Mouse (Mus musculus): ENCODE measurements around the gene 1700003F12Rik. TPM values are rescaled to one million over a fixed set of nuclear protein-coding genes. Genes with fewer than 3 reads are reported as not detected.

Gene 1700003F12Rik
- polyA plus RNA-seq, 1 experiment from 2014 or later, result 0.67 TPM

DNA sequence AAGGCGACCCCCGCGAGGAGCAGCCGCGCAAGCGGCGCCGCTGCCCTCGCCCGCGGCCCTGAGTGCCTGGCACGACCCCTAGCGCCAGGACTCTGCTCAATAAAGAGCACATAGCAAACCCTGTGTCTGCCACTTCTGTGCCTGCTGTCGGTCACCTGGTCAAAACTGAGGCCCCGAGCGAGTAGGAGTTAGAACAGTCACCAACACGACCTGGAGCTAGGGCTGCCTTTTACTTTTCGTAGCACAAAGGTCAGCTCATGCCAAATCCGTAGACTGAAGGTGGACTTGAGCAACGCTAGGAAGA lies 3.0 kb downstream of the 1700003F12Rik start:
- H3K4me2 ChIP-seq, result peak overlapping the region; percentile 96
- no peak overlapping the region for H3K9ac ChIP-seq
- H3K27ac ChIP-seq, result no peak overlapping the region
- H3K36me3 ChIP-seq, result no peaks in the 10 kb centered on the region
- H3K9me3 ChIP-seq, result no peaks in the 10 kb centered on the region
- H3K27me3 ChIP-seq, result peaks cover 13% of the 10 kb centered on the region; the same call in 1 of the 2 replicates
- H3K4me3 ChIP-seq, result peak overlapping the region; percentile 49
- peaks cover 28% of the 10 kb centered on the region for H3K4me1 ChIP-seq
- no peak for ATAC-seq (ENCODE audit: insufficient number of reproducible peaks, low FRiP score, low TSS enrichment, low read depth)
- WGBS, result 15% methylated on average over 20 of the region's 20 CpGs

DNA sequence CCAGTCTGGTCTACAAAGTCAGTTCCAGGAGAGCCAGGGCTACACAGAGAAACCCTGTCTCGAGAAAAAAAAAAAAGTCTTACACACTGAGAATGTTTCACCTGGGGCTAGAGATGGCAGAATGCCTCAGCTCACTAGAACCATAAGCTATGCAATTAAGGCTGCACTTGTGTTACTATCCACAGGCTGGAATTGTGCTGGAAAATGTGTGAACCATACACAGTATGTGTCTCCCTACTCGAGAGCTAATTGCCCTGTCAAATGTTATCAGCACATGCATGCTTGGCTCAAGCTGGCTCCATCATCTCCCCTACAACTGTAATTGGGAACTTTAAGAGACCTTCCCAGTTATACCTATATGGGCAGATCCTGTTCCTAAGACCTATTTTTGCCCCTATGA lies 4.1 kb downstream of the 1700003F12Rik start:
- Histone ChIP-seq H3K36me3 (no peaks in the 10 kb centered on the region), H3K4me1 (peaks cover 28% of the 10 kb centered on the region), H3K9ac (no peak overlapping the region), H3K27ac (no peak overlapping the region), H3K4me3 (no peak overlapping the region), H3K9me3 (no peaks in the 10 kb centered on the region), H3K27me3 (peaks cover 13% of the 10 kb centered on the region; the same call in 1 of the 2 replicates), H3K4me2 (no peak overlapping the region)
- 67% methylated on average over 2 of the region's 2 CpGs for WGBS
- no peak for ATAC-seq (ENCODE audit: insufficient number of reproducible peaks, low FRiP score, low TSS enrichment, low read depth)

DNA sequence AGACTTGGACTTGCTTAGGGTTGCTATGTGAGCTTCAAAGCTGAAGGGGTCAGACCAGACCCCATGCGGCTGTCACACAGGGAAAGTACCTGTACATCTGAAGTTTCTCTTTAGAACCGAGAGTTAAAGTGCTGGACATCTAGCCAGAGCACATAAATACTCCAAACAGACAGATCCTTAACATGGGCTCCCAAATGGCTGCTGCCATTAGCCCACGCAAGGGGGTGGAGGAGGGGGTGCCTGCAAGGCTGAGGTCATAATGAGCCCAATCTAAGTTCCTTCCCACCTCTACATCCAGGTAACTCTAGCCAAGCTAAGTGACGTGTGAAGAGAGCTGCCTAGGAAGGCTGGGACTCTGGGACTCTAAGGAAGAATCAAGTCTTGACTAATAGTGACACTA lies 4.6 kb downstream of the 1700003F12Rik start, which contains the start of gene Actl10:
TSS of gene Actl10 (plus strand) at position 301 of the 400 bp plus-strand sequence.
- Histone ChIP-seq H3K9me3 (no peaks in the 10 kb centered on the region), H3K27me3 (peaks cover 13% of the 10 kb centered on the region; the same call in 1 of the 2 replicates)
- no peak for ATAC-seq (ENCODE audit: insufficient number of reproducible peaks, low FRiP score, low TSS enrichment, low read depth)

DNA sequence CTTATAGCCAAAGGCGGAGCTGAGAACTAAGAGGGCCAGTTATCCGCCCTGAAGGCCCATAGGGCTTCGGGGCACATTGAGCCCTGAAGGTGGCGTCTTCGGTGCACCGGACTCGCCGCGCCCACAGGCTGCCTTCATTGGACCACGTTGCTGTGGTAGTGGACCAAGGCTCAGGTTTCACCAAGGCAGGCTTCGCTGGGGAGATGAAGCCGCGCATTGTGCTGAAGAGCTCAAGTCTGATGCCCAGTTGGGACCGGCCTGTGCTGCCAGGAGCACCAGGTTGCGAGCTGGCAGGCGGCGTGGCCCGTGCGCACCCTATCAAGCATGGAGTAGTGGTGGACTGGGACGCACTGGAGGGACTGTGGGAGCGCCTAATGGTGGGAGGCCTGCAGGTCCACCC lies 5.0 kb downstream of the 1700003F12Rik start:
- H3K27me3 ChIP-seq, result peaks cover 13% of the 10 kb centered on the region; the same call in 1 of the 2 replicates
- 24% methylated on average over 21 of the region's 21 CpGs for WGBS
- H3K36me3 ChIP-seq, result no peaks in the 10 kb centered on the region
- H3K9ac ChIP-seq, result no peak overlapping the region
- no peak for ATAC-seq (ENCODE audit: insufficient number of reproducible peaks, low FRiP score, low TSS enrichment, low read depth)
- peak overlapping the region; percentile 35 for H3K4me2 ChIP-seq
- H3K4me1 ChIP-seq, result peaks cover 29% of the 10 kb centered on the region
- no peaks in the 10 kb centered on the region for H3K9me3 ChIP-seq
- H3K4me3 ChIP-seq, result peak overlapping the region; percentile 11
- H3K27ac ChIP-seq, result no peak overlapping the region

More for the DNA sequence above, 4.6 kb downstream of the 1700003F12Rik start, which contains the start of gene Actl10:
- Histone ChIP-seq H3K9ac (no peak within 1 kb of the TSS), H3K4me2 (peak within 1 kb of the TSS; percentile 35), H3K36me3 (no peaks in the 10 kb centered on the region), H3K27ac (0 out of 2 replicates have a peak within 1 kb of the TSS, but pooled peaks have one; percentile 23), H3K4me1 (peaks cover 28% of the 10 kb centered on the region), H3K4me3 (peak within 1 kb of the TSS; percentile 11)
- 78% methylated on average over 4 of the region's 4 CpGs for WGBS

DNA sequence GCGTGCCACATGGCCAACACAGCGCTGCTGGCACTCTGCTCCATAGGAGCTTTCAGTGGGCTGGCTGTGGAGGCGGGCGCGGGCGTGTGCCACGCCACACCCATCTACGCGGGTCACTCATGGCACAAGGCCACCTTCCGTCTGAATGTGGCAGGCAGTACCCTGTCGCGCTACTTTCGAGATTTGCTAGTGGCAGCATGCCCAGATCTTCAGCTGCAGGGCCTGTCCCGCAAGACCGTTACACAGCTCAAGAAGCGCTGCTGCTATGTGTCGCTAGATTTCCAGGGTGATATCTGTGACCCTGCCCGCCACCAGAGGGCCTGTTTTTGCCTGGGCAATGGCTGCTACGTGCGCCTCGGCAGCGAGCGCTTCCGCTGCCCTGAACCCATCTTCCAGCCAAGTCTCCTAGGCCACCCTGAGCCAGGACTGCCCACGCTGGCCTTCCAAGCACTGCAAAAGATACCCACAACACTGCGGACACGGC lies 5.6 kb downstream of the 1700003F12Rik start:
- H3K27ac ChIP-seq, result 0 out of 2 replicates have a peak overlapping the region, but pooled peaks have one; percentile 23

DNA sequence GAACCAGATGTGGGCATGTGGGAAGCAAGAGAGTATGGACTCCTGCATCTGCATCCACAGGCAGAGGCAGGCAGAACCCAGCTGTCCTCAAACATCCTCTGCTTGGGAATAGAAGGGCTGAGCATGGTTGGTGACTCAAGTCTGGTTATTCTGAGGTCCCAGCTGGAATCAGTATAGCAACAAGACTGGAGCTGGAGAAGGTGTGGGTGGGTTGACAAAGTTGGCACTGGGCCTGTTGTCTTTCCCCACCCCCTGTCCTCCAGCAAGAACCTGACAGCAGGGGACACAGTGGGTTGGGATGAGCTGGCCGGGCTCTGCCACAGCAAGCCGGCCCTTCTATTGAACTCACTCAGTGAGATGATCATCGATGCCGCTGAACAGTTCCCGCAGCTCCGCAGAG lies 8.3 kb downstream of the 1700003F12Rik start:
- Histone ChIP-seq H3K27me3 (peaks cover 10% of the 10 kb centered on the region; the same call in 1 of the 2 replicates), H3K27ac (no peak overlapping the region), H3K9ac (no peak overlapping the region), H3K4me2 (no peak overlapping the region), H3K4me1 (peaks cover 38% of the 10 kb centered on the region), H3K36me3 (no peaks in the 10 kb centered on the region), H3K4me3 (no peak overlapping the region), H3K9me3 (no peaks in the 10 kb centered on the region)
- 92% methylated on average over 6 of the region's 6 CpGs for WGBS
- ATAC-seq (ENCODE audit: insufficient number of reproducible peaks, low FRiP score, low TSS enrichment, low read depth), result no peak

More for the DNA sequence above, 5.6 kb downstream of the 1700003F12Rik start:
- WGBS, result 18% methylated on average over 27 of the region's 27 CpGs
- peak; percentile 31; the same call in 1 of the 2 replicates for ATAC-seq (ENCODE audit: insufficient number of reproducible peaks, low FRiP score, low TSS enrichment, low read depth)
- H3K9me3 ChIP-seq, result no peaks in the 10 kb centered on the region
- no peak overlapping the region for H3K9ac ChIP-seq
- H3K27me3 ChIP-seq, result peaks cover 13% of the 10 kb centered on the region; the same call in 1 of the 2 replicates
- peaks cover 35% of the 10 kb centered on the region for H3K4me1 ChIP-seq
- H3K4me3 ChIP-seq, result peak overlapping the region; percentile 11
- H3K4me2 ChIP-seq, result peak overlapping the region; percentile 35
- no peaks in the 10 kb centered on the region for H3K36me3 ChIP-seq

DNA sequence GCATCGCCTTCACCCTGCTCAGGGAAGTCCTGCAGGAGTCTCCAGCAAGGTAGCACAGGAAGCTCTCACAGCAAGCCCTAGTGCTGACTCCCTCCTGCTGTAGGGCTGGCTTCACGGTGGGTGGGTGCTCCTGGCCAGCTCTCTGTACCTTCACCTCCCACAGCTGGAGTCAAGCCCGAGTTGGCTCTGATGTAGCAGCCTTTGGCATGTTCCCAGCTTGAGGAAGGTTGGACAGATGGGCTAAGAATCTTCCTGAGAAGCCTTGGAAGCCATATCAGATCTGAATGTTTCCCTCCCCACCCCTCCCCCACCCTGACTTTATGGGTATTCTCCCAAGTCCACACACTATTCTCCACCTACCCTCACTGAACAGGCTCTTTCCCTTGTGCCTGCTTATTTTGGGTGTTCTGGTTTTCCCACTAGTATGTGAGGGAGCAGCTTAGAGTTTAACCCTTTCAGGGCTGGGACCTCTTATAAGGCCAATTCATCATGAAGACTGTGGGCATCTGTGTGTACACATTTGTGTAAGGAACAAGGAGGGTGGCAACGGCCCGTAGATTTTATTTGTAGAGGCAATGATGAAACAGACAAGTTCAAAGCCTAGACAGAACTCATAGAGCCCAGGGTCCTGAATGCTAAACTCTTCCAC lies 10.4 kb downstream of the 1700003F12Rik start:
- no peak overlapping the region for H3K4me2 ChIP-seq
- peaks cover 12% of the 10 kb centered on the region for H3K36me3 ChIP-seq
- H3K9ac ChIP-seq, result no peak overlapping the region
- no peak overlapping the region; the same call in 1 of the 2 replicates for H3K27ac ChIP-seq
- 44% methylated on average over 5 of the region's 5 CpGs for WGBS
- H3K4me3 ChIP-seq, result no peak overlapping the region
- ATAC-seq (ENCODE audit: insufficient number of reproducible peaks, low FRiP score, low TSS enrichment, low read depth), result no peak; the same call in 1 of the 2 replicates
- H3K9me3 ChIP-seq, result no peaks in the 10 kb centered on the region
- H3K27me3 ChIP-seq, result no peaks in the 10 kb centered on the region
- peaks cover 43% of the 10 kb centered on the region for H3K4me1 ChIP-seq

DNA sequence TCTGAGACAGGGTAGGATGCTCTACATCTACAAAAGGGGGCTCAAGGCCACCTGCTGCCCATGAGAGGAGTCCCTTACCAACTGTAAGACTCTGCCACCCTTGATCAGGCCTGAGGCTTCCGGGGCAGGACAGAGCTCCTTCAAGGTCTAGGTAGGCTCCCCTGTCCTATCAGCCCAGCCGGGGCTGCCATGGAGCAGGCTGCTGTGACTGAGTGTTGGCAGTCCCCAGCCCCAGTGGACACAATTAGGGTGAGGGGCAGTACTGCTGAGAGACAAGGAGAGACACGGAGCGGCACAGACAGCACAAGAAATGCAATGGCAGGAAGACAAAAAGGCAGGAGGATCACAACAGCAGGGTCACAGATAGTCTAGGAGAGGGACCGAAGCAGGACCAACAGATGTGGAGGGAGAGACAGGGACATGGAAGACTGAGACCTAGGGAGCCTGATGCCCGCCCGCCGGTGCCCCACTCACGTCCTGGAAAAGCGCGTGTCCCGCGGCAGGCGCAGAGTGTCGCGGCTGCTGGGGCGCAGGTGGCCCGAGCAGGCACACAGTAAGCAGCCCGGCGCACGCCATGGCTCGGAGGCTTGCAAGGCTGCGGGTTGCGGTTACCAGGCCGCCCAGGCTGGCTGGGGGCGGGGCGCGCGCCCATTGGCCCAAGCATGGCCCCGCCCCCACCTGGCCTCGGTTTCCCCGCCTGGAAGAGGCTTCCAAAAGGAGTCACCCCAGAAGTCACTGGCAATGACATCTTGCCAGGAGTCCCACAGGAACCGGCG lies 11.6 kb downstream of the 1700003F12Rik start, which contains the start of gene Necab3:
TSS of gene Necab3 (minus strand) at position 627 of the 776 bp plus-strand sequence.
- peaks cover 36% of the 10 kb centered on the region for H3K4me1 ChIP-seq
- peak within 1 kb of the TSS; percentile 54; the same call in 1 of the 2 replicates for H3K27ac ChIP-seq
- peak within 1 kb of the TSS; percentile 18; the same call in 1 of the 2 replicates for H3K9ac ChIP-seq
- H3K4me3 ChIP-seq, result peak within 1 kb of the TSS; percentile 34
- ATAC-seq (ENCODE audit: insufficient number of reproducible peaks, low FRiP score, low TSS enrichment, low read depth), result 0 out of 2 replicates have a peak, but pooled peaks have one; percentile 52
- peak within 1 kb of the TSS; percentile 68 for H3K4me2 ChIP-seq
- 9% methylated on average over 34 of the region's 34 CpGs for WGBS
- H3K9me3 ChIP-seq, result no peaks in the 10 kb centered on the region
- no peaks in the 10 kb centered on the region for H3K27me3 ChIP-seq
- peaks cover 21% of the 10 kb centered on the region for H3K36me3 ChIP-seq

DNA sequence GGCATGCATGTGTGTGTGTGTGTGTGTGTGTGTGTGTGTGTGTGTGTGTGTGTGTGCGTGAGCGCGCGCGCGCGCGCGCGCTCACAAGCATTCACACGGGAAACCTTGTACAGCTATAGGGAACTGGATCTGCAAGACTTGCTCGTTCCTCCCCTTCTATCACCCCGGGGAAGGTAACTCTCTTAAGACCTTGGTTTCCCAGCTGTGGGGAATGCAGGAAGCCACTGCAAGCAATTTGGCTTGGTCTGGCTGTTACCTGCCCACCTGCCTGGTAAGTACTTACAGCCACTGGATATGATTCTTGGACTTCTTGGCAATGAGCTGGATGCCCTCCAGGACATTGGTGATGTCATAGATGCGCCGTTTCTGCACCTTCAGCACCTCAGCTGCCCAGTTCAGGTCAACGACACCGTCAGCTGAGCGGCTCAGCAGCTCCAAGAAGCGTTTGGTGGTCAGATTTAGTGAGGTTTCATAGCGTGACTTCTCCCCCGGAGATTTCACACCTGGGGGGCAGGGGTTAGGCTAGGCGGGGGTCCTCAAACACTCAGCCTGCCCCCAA lies 16.8 kb downstream of the 1700003F12Rik start:
- ATAC-seq (ENCODE audit: insufficient number of reproducible peaks, low FRiP score, low TSS enrichment, low read depth), result no peak
- Histone ChIP-seq H3K4me1 (peaks cover 62% of the 10 kb centered on the region), H3K9ac (no peak overlapping the region), H3K36me3 (peaks cover 32% of the 10 kb centered on the region), H3K4me2 (no peak overlapping the region), H3K4me3 (no peak overlapping the region), H3K27ac (peak overlapping the region; percentile 34; the same call in 1 of the 2 replicates), H3K9me3 (no peaks in the 10 kb centered on the region), H3K27me3 (no peaks in the 10 kb centered on the region)
- WGBS, result 79% methylated on average over 22 of the region's 22 CpGs

DNA sequence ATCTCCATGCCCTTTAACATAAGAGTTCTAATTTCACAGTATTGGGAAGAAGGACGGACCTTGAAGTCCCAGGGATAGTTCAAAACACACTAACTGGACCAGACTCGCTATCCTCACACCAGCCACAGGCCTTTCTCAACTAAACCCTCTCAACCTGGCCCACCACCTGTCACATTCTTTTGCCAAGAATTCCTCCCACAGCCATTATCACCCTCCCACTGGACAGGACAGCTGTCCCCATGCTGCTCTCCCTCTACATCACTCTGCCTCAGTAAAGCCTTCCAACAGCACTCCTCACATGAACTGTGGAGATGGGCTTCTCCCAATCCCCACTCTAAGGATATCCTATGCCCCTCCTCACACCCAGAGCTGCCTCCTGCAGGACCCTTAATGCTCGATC lies 18.7 kb downstream of the 1700003F12Rik start:
- no peak overlapping the region for H3K9ac ChIP-seq
- no peak for ATAC-seq (ENCODE audit: insufficient number of reproducible peaks, low FRiP score, low TSS enrichment, low read depth)
- H3K4me2 ChIP-seq, result no peak overlapping the region
- no peaks in the 10 kb centered on the region for H3K9me3 ChIP-seq
- peaks cover 62% of the 10 kb centered on the region for H3K4me1 ChIP-seq
- H3K27ac ChIP-seq, result 0 out of 2 replicates have a peak overlapping the region, but pooled peaks have one; percentile 57
- WGBS, result 68% methylated on average over 3 of the region's 3 CpGs
- H3K27me3 ChIP-seq, result no peaks in the 10 kb centered on the region
- peaks cover 29% of the 10 kb centered on the region for H3K36me3 ChIP-seq
- H3K4me3 ChIP-seq, result no peak overlapping the region

DNA sequence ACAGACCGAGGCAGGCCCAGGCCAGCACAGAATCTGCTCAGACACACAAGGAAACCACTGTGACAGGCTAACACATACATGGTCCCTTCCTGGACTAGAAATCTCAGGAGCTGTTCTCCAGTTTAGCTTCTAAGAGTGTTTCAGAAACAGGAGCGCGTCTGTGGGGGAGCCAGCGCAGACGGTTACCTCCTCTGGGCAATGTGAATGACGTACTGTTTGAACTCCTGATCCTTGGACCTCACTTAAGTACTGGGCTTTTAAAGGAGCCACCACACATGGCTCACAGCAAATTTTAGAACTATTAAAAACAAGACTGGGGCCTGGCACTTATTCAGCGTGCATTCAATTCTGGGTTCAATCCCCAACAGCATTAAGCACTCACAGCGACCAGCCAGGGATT lies 19.8 kb downstream of the 1700003F12Rik start:
- Histone ChIP-seq H3K9ac (no peak overlapping the region), H3K27me3 (no peaks in the 10 kb centered on the region)
- WGBS, result 28% methylated on average over 8 of the region's 8 CpGs

More for the DNA sequence above, 19.8 kb downstream of the 1700003F12Rik start:
- H3K4me1 ChIP-seq, result peaks cover 64% of the 10 kb centered on the region
- H3K27ac ChIP-seq, result peak overlapping the region; percentile 57
- peaks cover 22% of the 10 kb centered on the region for H3K36me3 ChIP-seq
- no peak for ATAC-seq (ENCODE audit: insufficient number of reproducible peaks, low FRiP score, low TSS enrichment, low read depth)
- H3K4me3 ChIP-seq, result no peak overlapping the region
- no peaks in the 10 kb centered on the region for H3K9me3 ChIP-seq
- H3K4me2 ChIP-seq, result 0 out of 2 replicates have a peak overlapping the region, but pooled peaks have one; percentile 12

Data from limb, embryonic 15.5 days (tissue).